Mouse (Mus musculus): ENCODE results near the gene Stk39. TPM values are rescaled to one million over a fixed set of nuclear protein-coding genes. Genes with fewer than 3 reads are reported as not detected.

The Stk39 gene
- polyA plus RNA-seq, 1 experiment from 2014 or later: 35.8 TPM

DNA sequence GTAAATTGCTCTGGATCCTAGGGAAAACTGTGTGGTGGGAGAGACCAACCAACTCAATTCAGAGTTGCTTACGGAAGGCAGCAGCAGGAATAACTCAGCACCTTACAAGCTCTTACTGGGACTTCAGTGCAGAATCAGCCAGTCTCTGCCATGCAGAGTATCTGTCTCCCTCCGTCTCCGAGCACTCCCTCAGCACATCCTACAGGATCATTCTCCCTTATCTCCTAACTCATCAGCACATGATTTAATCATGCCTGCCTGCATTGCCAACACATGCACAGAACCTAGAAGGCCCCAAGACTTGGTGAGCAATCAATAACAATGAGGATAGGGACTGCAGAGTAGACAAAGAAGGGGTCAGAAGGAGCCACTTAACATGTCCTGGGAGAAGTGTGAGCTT lies 2.6 kb downstream of the Stk39 start:
- Histone ChIP-seq H3K9me3 (no peaks in the 10 kb centered on the region), H3K27ac (replicated peaks) (no peak overlapping the region), H3K36me3 (no peaks in the 10 kb centered on the region), H3K4me2 (peak overlapping the region; percentile 44), H3K4me1 (replicated peaks) (peaks cover 35% of the 10 kb centered on the region), H3K4me3 (peak overlapping the region; percentile 14), H3K27me3 (0 out of 2 replicates have a peak, but pooled peaks cover 4% of the 10 kb centered on the region), H3K9ac (0 out of 2 replicates have a peak overlapping the region, but pooled peaks have one; percentile 26)
- no peak for ATAC-seq (ENCODE audit: low read depth)
- 51% methylated on average over 3 of the region's 3 CpGs for WGBS

DNA sequence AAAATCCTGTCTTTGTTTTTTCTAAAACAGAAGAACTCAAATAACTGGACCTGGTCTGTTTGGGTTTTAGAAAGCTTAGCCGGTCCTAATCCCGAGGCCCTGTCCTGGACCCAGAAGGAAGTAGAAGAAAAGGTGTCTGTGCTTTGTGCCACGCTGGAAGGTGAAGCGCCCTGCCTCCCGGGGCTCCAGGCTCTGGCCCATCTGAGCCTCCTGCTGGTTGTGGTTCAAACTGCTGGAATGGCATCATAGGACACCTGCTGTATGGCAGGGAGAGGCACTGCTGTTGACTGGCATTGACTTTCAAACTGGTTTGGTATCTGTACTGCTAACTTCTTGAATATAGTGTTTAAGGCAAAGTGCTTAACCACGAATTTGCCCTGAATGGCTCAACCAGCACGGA lies 3.4 kb downstream of the Stk39 start:
- Histone ChIP-seq H3K27me3 (0 out of 2 replicates have a peak, but pooled peaks cover 4% of the 10 kb centered on the region), H3K27ac (replicated peaks) (no peak overlapping the region), H3K4me3 (no peak overlapping the region), H3K9ac (no peak overlapping the region), H3K4me1 (replicated peaks) (peaks cover 38% of the 10 kb centered on the region), H3K36me3 (no peaks in the 10 kb centered on the region), H3K4me2 (0 out of 2 replicates have a peak overlapping the region, but pooled peaks have one; percentile 44), H3K9me3 (no peaks in the 10 kb centered on the region)
- WGBS: 63% methylated on average over 7 of the region's 7 CpGs
- no peak for ATAC-seq (ENCODE audit: low read depth)

DNA sequence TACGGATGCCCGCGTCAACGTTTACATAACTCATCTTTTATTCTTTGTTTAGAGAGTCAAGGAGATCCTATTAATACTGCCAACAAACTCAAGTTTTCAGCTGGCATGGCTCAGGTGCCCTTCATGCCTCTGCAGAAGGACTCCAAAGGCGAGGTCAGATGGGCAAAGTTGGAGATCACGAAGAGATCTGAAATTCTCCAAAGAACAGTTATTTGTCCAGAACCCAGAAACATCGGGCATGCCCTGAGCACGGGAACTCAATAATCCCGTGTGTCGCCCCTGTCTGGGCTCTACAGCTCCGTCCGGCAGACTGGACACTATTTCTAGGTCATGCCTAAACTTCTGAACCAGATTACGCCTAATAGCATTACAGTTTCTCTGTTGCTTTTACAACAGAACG lies 3.8 kb downstream of the Stk39 start:
- 87% methylated on average over 14 of the region's 14 CpGs for WGBS
- no peak for ATAC-seq (ENCODE audit: low read depth)
- Histone ChIP-seq H3K4me1 (replicated peaks) (peaks cover 42% of the 10 kb centered on the region), H3K27me3 (no peaks in the 10 kb centered on the region), H3K36me3 (no peaks in the 10 kb centered on the region), H3K27ac (replicated peaks) (no peak overlapping the region), H3K4me2 (no peak overlapping the region), H3K4me3 (no peak overlapping the region), H3K9ac (no peak overlapping the region), H3K9me3 (no peaks in the 10 kb centered on the region)

DNA sequence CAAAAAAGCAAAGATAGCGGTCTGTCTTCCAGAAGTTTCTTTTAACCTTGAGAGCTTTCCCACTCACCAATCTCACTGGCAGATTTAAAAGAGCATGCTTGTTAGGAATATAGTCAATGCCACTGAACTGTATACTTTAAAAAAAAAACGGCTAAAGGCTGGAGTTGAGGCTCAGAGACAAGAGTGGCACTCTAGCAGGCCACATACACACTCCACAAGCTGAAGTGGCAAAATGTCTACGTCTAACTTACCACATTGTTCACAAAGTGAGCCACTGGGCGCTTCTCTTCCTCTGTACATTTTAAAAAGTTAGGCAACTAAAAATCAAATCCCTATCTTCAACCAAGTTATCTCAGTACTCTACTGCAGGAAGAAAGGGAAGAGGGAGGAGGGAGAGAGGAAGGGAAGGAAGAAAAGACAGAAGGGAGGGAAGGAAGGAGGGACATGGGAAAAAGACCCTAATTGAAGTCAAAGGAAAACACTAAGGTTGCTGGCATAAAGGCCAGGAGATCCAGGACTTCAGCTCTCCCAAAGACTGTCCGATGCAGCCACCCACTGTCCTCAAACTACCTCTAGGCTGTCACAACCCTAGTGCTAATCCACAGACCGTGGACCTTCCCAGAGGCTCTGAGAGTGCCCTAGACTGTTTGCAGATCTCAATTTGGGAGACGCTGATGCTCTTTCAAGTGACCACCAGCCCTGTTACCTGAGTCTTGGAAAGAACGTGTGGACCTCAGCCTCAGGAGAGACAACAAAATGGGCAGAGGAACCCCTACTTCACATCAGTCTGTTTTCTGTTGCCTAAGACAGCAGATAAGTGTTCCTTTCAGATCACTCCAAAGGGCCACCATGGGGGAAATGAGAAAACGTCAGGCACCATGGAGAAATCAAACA lies 4.7 kb downstream of the Stk39 start:
- H3K36me3 ChIP-seq: no peaks in the 10 kb centered on the region
- no peak for ATAC-seq (ENCODE audit: low read depth)
- no peak overlapping the region for H3K4me3 ChIP-seq
- peaks cover 41% of the 10 kb centered on the region for H3K4me1 ChIP-seq (replicated peaks)
- H3K27me3 ChIP-seq: no peaks in the 10 kb centered on the region
- no peak overlapping the region for H3K27ac ChIP-seq (replicated peaks)
- no peaks in the 10 kb centered on the region for H3K9me3 ChIP-seq
- 85% methylated on average over 9 of the region's 9 CpGs for WGBS
- H3K9ac ChIP-seq: no peak overlapping the region
- H3K4me2 ChIP-seq: no peak overlapping the region

DNA sequence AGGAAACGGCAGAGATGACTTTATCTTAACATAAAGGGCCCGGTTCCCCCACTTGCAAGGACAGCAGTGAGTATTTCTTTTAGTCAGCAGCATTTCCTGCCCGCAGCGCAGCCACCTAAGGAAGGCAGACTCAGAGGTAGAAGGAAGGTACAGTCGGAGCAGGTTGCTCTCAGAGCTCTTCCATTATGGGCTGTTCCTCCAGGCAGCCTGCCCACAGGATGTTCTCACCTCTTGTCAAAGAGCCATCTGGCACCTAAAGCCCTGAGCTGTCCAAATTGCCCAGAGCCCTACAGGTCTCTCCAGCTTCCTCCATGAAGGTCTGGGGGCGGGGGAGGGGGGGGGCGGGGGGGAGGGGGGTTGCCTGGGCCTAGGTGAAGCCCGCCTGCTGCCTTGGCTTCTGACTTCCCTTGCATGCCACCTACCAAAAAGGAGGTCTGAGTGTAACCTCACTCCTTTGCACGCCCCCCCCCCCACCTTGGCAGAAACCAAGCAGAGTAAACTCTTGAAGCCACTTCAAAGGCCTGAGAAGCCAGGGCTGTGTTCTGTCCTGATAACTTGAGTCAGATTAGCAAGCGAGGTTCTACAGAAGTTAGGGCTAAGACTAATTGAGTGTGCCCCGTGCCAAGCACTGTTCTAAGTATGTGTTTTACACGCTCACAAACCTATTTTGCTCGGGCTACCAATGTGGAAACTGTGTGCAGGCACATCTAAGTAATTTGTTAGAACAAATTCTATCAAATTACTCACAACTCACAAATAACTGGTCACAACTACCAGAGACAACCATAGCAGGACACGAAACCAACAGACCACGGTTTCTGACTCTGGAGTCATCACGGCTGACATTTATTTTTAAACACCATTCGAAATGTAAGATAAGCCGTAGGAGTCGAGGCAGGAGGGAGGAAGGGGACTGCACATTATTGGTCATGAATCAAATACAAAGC lies 5.7 kb downstream of the Stk39 start:
- no peak for ATAC-seq (ENCODE audit: low read depth)
- 77% methylated on average over 17 of the region's 19 CpGs for WGBS
- H3K27me3 ChIP-seq: no peaks in the 10 kb centered on the region
- H3K4me3 ChIP-seq: no peak overlapping the region
- no peaks in the 10 kb centered on the region for H3K9me3 ChIP-seq
- H3K27ac ChIP-seq (replicated peaks): no peak overlapping the region
- H3K4me1 ChIP-seq (replicated peaks): peaks cover 40% of the 10 kb centered on the region
- no peak overlapping the region for H3K9ac ChIP-seq
- 0 out of 2 replicates have a peak, but pooled peaks cover 2% of the 10 kb centered on the region for H3K36me3 ChIP-seq
- H3K4me2 ChIP-seq: no peak overlapping the region

DNA sequence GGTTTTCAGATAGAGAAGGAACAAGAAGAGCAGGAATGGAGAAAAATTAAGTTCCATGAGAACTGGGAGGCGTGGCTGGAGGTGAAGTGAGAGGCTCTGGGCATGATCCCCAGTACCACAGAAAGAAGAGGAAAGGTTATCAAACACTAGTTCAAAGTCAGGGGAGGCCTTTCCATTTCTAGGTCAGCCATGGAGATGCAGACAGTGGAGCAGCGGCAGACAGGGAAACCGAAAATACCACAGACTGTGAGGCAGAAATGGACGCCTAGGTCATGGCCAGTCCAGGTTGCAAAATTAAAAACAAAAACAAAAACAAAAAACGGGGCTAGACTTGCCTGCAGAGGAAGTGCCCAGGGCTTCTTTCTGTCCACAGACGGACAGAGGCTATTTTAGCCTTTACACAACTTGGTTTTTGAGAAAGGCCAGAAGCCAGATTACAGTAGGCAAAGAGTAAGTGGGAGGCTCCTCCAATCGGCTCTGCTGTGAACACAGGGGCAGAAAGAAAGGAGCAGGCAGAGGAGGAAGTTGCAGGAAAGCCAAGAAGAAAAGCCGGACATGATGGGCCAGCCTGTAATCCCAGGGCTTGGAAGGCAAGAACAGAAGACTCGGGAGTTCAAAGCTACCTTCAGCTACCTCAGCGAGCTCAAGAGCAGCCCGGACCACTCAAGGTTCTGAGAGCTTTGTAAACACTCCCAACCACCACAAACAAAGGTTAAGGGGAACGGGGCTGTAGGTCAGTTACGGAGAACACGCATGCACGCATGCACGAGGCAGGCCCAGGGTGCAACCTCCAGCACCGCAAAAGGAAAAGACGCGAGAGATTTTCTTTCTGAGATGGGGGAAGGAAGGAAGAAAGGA lies 6.6 kb downstream of the Stk39 start:
- no peak for ATAC-seq (ENCODE audit: low read depth)
- no peak overlapping the region for H3K9ac ChIP-seq
- no peak overlapping the region for H3K4me3 ChIP-seq
- H3K27me3 ChIP-seq: no peaks in the 10 kb centered on the region
- no peak overlapping the region for H3K27ac ChIP-seq (replicated peaks)
- 0 out of 2 replicates have a peak, but pooled peaks cover 9% of the 10 kb centered on the region for H3K36me3 ChIP-seq
- H3K9me3 ChIP-seq: no peaks in the 10 kb centered on the region
- peaks cover 35% of the 10 kb centered on the region for H3K4me1 ChIP-seq (replicated peaks)
- H3K4me2 ChIP-seq: no peak overlapping the region
- WGBS: 85% methylated on average over 19 of the region's 19 CpGs

DNA sequence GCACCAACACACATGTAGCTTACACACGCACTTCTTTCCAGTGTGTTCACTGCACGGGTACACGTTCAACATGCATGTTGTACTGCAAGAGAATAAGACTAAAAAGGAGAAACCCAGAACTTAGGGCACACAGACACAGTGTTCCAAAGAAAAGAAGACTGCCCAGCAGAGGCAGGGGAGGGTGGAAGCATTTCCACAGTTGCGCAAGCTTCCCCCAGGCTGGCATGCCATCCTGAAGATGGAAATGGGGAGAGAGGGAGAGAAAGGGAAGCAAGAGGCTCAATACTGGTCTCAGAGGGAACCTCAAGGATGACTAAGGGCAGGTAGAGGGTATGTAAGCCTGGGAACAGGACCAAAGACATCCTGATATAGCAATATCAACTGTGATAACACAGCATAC lies 7.6 kb downstream of the Stk39 start:
- 98% methylated on average over 4 of the region's 4 CpGs for WGBS
- Histone ChIP-seq H3K4me2 (no peak overlapping the region), H3K4me1 (replicated peaks) (peaks cover 27% of the 10 kb centered on the region), H3K36me3 (0 out of 2 replicates have a peak, but pooled peaks cover 11% of the 10 kb centered on the region), H3K4me3 (no peak overlapping the region), H3K27me3 (no peaks in the 10 kb centered on the region), H3K9me3 (no peaks in the 10 kb centered on the region), H3K9ac (no peak overlapping the region), H3K27ac (replicated peaks) (no peak overlapping the region)
- no peak for ATAC-seq (ENCODE audit: low read depth)

DNA sequence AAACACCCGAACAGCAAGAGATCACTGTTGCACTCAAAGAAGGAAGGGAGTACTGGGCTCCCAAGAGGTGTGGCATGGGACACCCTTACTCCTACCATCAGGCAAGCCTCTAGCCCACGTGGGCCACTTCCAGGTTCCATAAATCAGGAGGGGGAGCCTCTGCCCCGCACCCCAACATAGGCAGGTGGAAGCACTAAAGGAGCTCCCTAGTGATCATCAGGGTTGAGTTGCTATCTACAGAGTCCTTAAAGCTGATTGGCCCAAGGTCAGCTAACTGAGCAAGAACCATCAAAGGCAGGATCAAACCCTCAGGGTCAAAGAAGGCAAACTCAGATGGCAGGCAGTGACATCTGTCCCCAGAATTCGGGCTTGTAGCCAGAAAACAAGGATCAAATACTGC lies 8.3 kb downstream of the Stk39 start:
- 75% methylated on average over 4 of the region's 4 CpGs for WGBS
- Histone ChIP-seq H3K4me3 (no peak overlapping the region), H3K27ac (replicated peaks) (no peak overlapping the region), H3K36me3 (peaks cover 16% of the 10 kb centered on the region; the same call in 1 of the 2 replicates), H3K9me3 (0 out of 2 replicates have a peak, but pooled peaks cover 2% of the 10 kb centered on the region), H3K4me2 (no peak overlapping the region), H3K9ac (no peak overlapping the region), H3K4me1 (replicated peaks) (peaks cover 22% of the 10 kb centered on the region), H3K27me3 (no peaks in the 10 kb centered on the region)
- no peak for ATAC-seq (ENCODE audit: low read depth)

DNA sequence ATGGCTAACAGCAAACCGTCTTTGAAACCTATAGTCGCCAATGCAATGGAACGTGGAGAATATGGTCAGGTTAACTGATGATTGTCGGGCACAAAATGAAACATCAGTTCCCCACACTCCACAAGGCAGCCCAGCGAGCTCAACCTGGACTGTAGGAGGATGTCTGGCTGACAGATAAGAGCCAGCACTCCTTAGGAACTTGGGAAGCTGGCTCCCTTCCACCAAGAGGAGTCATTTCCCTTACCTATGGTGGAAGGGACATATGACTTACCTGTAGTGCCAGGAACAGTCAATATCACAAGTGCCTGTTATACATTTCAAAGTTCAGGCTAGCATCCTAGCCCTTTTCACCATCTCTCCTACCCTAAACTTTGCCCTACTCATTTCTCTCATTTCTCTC lies 14.0 kb downstream of the Stk39 start:
- Histone ChIP-seq H3K36me3 (peaks cover 16% of the 10 kb centered on the region; the same call in 1 of the 2 replicates), H3K27ac (replicated peaks) (no peak overlapping the region), H3K4me1 (replicated peaks) (peaks cover 2% of the 10 kb centered on the region; the same call in 1 of the 2 replicates), H3K9me3 (0 out of 2 replicates have a peak, but pooled peaks cover 2% of the 10 kb centered on the region), H3K9ac (no peak overlapping the region), H3K4me3 (no peak overlapping the region), H3K4me2 (no peak overlapping the region), H3K27me3 (no peaks in the 10 kb centered on the region)
- no peak for ATAC-seq (ENCODE audit: low read depth)
- WGBS: 86% methylated on average over 5 of the region's 5 CpGs

DNA sequence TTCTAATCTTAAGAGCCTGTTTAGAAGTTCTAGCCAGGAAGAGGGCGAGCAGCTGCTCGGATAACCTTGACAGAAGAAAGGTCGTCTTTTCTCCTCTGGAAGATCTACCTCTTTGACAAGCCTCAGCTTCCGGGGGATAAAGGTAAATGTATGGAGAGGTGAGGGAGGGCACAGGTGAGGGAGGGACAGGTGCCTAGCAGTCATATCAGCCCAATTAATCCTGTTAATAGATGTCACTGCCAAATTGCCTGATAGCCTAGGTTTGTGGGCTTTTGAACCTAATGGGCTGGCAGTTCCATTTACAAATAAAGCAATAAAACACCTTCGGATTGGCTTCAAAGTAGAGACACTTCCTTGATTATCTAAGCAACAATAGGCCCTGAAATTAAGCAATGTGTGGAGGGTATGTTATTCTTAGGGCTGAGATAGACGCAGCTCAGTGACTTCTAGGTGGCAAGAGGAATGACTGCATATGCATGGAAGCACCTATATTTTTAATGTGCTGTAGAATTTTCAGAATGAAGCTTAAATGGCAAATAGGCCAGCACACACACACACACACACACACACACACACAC lies 14.5 kb downstream of the Stk39 start:
- Histone ChIP-seq H3K4me3 (no peak overlapping the region), H3K36me3 (peaks cover 16% of the 10 kb centered on the region; the same call in 1 of the 2 replicates), H3K27ac (replicated peaks) (no peak overlapping the region), H3K9me3 (0 out of 2 replicates have a peak, but pooled peaks cover 2% of the 10 kb centered on the region), H3K9ac (no peak overlapping the region), H3K4me1 (replicated peaks) (no peaks in the 10 kb centered on the region), H3K4me2 (no peak overlapping the region), H3K27me3 (no peaks in the 10 kb centered on the region)
- no peak for ATAC-seq (ENCODE audit: low read depth)
- 56% methylated on average over 6 of the region's 6 CpGs for WGBS

DNA sequence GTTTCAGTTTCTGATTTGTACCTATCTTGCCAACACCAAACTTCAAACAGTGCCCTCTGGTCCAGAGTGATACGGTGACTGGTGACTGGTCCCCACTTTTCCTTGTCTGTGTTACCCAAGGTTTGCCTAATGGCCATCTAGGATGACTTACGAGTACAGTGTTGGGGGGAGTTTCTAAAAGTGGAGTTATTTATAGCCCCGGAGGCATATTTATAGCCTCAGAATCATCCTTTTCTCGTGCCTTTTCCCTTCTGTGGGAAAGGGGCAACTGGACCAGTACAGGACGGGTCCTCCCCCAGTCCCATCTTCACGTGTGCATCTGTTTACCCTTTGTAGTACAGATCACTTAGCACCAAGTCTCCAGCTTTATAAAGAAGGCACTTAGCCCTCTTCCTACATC lies 15.2 kb downstream of the Stk39 start:
- no peak for ATAC-seq (ENCODE audit: low read depth)
- Histone ChIP-seq H3K4me2 (no peak overlapping the region), H3K9me3 (0 out of 2 replicates have a peak, but pooled peaks cover 2% of the 10 kb centered on the region), H3K4me3 (no peak overlapping the region), H3K27ac (replicated peaks) (no peak overlapping the region), H3K4me1 (replicated peaks) (no peaks in the 10 kb centered on the region), H3K9ac (no peak overlapping the region), H3K27me3 (no peaks in the 10 kb centered on the region), H3K36me3 (peaks cover 16% of the 10 kb centered on the region; the same call in 1 of the 2 replicates)
- 56% methylated on average over 6 of the region's 6 CpGs for WGBS
